Mouse (Mus musculus): ENCODE results near the gene Srp54c.

The Srp54c gene

GRCm38 (mm10) chr12:55301472-55302300 is 71.7 kb downstream of the Srp54c start:
- Histone ChIP-seq H3K36me3 (ENCODE audit: control insufficient read depth, insufficient read depth, low read length, poor library complexity, severe bottlenecking) (peaks cover 3% of the 10 kb centered on the region; the same call in 1 of the 2 replicates), H3K27me3 (ENCODE audit: control insufficient read depth, insufficient read depth, low read length, poor library complexity, severe bottlenecking) (no peaks in the 10 kb centered on the region)
- DNase-seq (ENCODE audit: low read depth, low spot score) = no peak

DNA sequence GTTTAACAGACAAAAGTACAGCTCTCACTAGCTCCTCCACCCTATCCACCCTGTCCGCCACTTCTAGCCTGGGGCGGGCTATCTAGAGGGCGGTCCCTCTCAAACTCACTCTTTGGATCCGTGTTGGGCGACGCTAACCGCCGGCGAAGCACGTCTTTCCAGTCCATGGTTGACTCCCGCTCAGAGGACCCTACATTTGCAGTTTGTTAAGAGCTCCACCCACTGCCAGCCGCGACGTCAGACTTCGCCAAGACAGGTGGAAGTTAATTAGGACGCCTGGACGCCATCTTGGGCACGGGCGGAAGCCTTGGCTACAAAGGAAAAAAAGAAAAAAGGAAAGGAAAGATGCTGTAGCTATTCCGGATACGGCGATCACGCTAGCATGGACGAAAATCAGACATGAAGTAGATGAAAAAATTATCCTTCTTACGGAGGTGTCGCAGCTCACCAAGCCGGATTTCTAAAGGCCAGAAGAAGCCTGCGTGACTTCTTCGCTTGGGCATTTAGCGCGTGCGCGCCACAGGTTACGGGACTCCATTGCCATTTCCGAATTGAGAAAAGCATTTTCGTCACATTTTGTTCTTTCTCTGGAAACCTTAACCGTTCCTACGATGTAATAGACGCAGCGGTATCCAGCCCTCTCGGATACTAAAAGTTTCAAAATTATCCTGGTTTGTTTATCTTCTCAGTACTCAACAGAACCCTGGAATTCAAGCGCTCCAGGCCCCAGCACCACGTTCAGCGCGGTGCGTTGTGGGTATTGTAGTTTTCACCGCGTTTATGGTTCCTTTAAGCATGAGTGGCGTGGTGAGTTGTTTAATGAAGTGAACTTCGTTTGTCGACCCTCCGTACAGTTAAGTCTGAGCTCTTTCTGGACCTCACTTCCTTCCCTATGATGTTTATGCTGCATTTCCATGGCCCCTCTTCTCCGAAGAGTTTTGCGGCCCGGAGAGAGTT is 72.8 kb downstream of the Srp54c start, which contains the start of gene Ppp2r3c:
Ppp2r3c (minus strand) TSS at position 514 of the 957 bp plus-strand sequence.
- Histone ChIP-seq H3K27me3 (ENCODE audit: control insufficient read depth, insufficient read depth, low read length, poor library complexity, severe bottlenecking) (no peaks in the 10 kb centered on the region), H3K36me3 (ENCODE audit: control insufficient read depth, insufficient read depth, low read length, poor library complexity, severe bottlenecking) (peaks cover 3% of the 10 kb centered on the region; the same call in 1 of the 2 replicates)
- DNase-seq (ENCODE audit: low read depth, low spot score) = peak; percentile 92

DNA sequence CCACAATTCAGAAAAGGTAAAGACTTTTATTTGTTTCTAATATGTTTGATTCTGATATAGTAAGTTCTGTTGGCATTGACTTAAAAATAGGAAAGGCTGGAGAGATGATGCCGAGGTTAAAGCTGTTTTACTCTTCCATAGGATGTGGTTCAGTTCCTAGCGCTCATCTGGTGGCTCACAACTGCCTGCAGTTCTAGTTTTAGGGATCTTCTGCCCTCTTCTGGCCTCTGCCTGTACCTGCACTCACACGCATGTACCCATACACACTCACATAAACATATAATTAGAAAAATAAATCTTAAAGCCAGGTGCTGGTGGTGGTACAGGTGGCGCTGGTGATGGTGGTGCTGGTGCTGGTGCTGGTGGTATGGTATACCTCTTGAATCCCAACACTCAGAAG is 76.4 kb downstream of the Srp54c start:
- DNase-seq (ENCODE audit: low read depth, low spot score) = no peak

DNA sequence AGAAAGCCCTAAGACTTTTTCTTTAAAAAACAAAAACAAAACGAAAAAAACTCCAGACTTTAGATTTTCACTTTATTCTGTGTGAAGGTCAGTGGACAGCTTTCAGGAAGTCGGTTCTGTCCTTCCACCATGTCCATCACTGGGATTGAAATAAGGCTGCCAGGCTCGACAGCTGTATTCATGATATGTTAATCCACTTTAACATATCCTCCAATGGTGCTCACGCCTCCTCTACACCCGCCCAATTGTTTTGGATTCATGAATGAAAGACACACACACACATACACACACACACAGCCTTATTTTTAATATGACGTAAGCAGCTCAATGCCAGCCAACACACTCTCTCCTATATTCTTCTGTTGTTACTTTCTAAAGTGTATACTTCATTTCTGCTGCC is 77.6 kb downstream of the Srp54c start:
- DNase-seq (ENCODE audit: low read depth, low spot score) = no peak
- Histone ChIP-seq H3K36me3 (ENCODE audit: control insufficient read depth, insufficient read depth, low read length, poor library complexity, severe bottlenecking) (no peaks in the 10 kb centered on the region), H3K27me3 (ENCODE audit: control insufficient read depth, insufficient read depth, low read length, poor library complexity, severe bottlenecking) (no peaks in the 10 kb centered on the region)

More for the DNA sequence above, 76.4 kb downstream of the Srp54c start:
- Histone ChIP-seq H3K27me3 (ENCODE audit: control insufficient read depth, insufficient read depth, low read length, poor library complexity, severe bottlenecking) (no peaks in the 10 kb centered on the region), H3K36me3 (ENCODE audit: control insufficient read depth, insufficient read depth, low read length, poor library complexity, severe bottlenecking) (no peaks in the 10 kb centered on the region)

- DNase-seq (ENCODE audit: low read depth, low spot score) = no peak
- no peaks in the 10 kb centered on the region for H3K36me3 ChIP-seq (ENCODE audit: control insufficient read depth, insufficient read depth, low read length, poor library complexity, severe bottlenecking)
Observed at GRCm38 (mm10) chr12:55308731-55309130, 78.8 kb downstream of the Srp54c start.

GRCm38 (mm10) chr12:55309501-55309900 is 79.5 kb downstream of the Srp54c start:
- Histone ChIP-seq H3K27me3 (ENCODE audit: control insufficient read depth, insufficient read depth, low read length, poor library complexity, severe bottlenecking) (no peaks in the 10 kb centered on the region), H3K36me3 (ENCODE audit: control insufficient read depth, insufficient read depth, low read length, poor library complexity, severe bottlenecking) (no peaks in the 10 kb centered on the region)
- no peak for DNase-seq (ENCODE audit: low read depth, low spot score)

More at GRCm38 (mm10) chr12:55308731-55309130, 78.8 kb downstream of the Srp54c start:
- H3K27me3 ChIP-seq (ENCODE audit: control insufficient read depth, insufficient read depth, low read length, poor library complexity, severe bottlenecking) = no peaks in the 10 kb centered on the region

DNA sequence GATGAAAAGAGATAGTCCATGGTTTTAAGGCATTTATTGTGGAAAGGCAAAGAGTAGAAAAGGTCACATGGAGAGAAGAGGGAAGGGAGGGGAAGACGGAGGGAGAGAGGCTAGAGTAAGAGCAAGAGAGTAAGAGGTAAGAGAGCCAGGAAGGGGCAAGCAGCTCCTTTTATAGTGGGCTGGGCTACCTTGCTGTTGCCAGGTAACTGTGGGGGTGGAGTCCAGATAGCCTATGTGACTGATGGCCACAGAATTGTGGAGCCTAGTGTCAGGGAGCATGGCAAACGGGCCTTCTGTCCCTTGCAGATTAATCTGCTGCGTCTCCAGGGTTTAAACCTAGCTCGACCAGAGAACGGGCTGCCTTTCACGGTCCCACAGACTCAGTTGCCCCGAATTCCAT is 81.9 kb downstream of the Srp54c start:
- Histone ChIP-seq H3K27me3 (ENCODE audit: control insufficient read depth, insufficient read depth, low read length, poor library complexity, severe bottlenecking) (no peaks in the 10 kb centered on the region), H3K36me3 (ENCODE audit: control insufficient read depth, insufficient read depth, low read length, poor library complexity, severe bottlenecking) (no peaks in the 10 kb centered on the region)
- no peak for DNase-seq (ENCODE audit: low read depth, low spot score)
